Mouse (Mus musculus): ENCODE measurements around the gene Ahrr. TPM values are rescaled to one million over a fixed set of nuclear protein-coding genes. Genes with fewer than 3 reads are reported as not detected.

The Ahrr gene
- polyA plus RNA-seq, 1 experiment from 2014 or later, result 1.2 TPM

GRCm38 (mm10) chr13:74196451-74196850 lies 95.7 kb downstream of the Ahrr start:
- Histone ChIP-seq H3K36me3 (ENCODE audit: control insufficient read depth, insufficient read depth) (peaks cover 18% of the 10 kb centered on the region), H3K4me2 (ENCODE audit: low read length) (no peak overlapping the region), H3K27ac (ENCODE audit: low read length) (no peak overlapping the region), H3K4me3 (replicated peaks; ENCODE audit: low read length) (no peak overlapping the region), H3K27me3 (replicated peaks; ENCODE audit: control insufficient read depth, insufficient read depth, low read length) (no peaks in the 10 kb centered on the region), H3K9me3 (ENCODE audit: control insufficient read depth, low read length) (no peaks in the 10 kb centered on the region), H3K9ac (replicated peaks; ENCODE audit: low read depth, low read length) (no peak overlapping the region), H3K4me1 (replicated peaks; ENCODE audit: control insufficient read depth, insufficient read depth, low read length) (no peaks in the 10 kb centered on the region)
- no peak for ATAC-seq
- WGBS, result 81% methylated on average over 3 of the region's 3 CpGs

GRCm38 (mm10) chr13:74192613-74193012 lies 99.5 kb downstream of the Ahrr start:
- Histone ChIP-seq H3K4me1 (replicated peaks; ENCODE audit: control insufficient read depth, insufficient read depth, low read length) (no peaks in the 10 kb centered on the region), H3K9ac (replicated peaks; ENCODE audit: low read depth, low read length) (no peak overlapping the region), H3K27me3 (replicated peaks; ENCODE audit: control insufficient read depth, insufficient read depth, low read length) (no peaks in the 10 kb centered on the region), H3K4me3 (replicated peaks; ENCODE audit: low read length) (no peak overlapping the region), H3K36me3 (ENCODE audit: control insufficient read depth, insufficient read depth) (peaks cover 21% of the 10 kb centered on the region), H3K4me2 (ENCODE audit: low read length) (no peak overlapping the region), H3K9me3 (ENCODE audit: control insufficient read depth, low read length) (no peaks in the 10 kb centered on the region), H3K27ac (ENCODE audit: low read length) (no peak overlapping the region)
- 91% methylated on average over 6 of the region's 6 CpGs for WGBS
- ATAC-seq, result 0 out of 2 replicates have a peak, but pooled peaks have one; percentile 31

DNA sequence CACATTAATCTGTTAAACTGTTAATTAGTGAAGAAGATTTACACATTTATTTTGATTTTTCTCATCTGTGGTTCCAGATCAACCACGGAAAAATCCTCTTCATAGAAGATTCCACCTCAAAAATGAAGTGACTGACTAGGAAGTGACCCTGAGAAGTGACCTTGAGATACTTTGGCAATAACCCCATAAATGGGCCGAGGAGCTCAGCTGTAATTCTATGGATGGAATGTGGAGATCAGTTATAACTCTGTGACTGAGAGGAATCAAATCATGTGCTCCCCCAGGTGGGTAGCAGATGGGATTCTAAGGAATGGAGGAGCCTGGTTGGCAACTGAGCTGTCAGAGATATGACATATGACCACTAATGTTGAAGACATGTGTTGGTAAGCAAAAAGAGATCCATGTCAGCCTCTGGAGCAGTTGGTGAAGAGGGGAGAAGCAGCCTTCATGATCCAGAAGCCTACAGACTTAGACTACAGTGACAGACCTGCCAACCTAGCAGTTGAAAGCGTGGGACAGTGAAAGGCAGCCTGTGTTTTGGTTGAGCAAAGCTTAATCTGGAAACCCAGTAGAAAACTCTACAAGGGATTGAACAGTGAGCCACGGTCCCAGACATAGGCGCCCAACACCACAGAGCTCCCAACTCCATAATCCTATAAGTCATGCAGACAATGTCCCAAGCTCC lies 109.0 kb downstream of the Ahrr start:
- no peaks in the 10 kb centered on the region for H3K9me3 ChIP-seq (ENCODE audit: control insufficient read depth, low read length)
- H3K4me1 ChIP-seq (replicated peaks; ENCODE audit: control insufficient read depth, insufficient read depth, low read length), result no peaks in the 10 kb centered on the region
- H3K4me2 ChIP-seq (ENCODE audit: low read length), result no peak overlapping the region
- no peak for ATAC-seq
- peaks cover 24% of the 10 kb centered on the region for H3K36me3 ChIP-seq (ENCODE audit: control insufficient read depth, insufficient read depth)
- 93% methylated on average over 5 of the region's 5 CpGs for WGBS
- H3K27ac ChIP-seq (ENCODE audit: low read length), result no peak overlapping the region
- H3K4me3 ChIP-seq (replicated peaks; ENCODE audit: low read length), result no peak overlapping the region
- no peaks in the 10 kb centered on the region for H3K27me3 ChIP-seq (replicated peaks; ENCODE audit: control insufficient read depth, insufficient read depth, low read length)
- no peak overlapping the region for H3K9ac ChIP-seq (replicated peaks; ENCODE audit: low read depth, low read length)

GRCm38 (mm10) chr13:74172036-74172435 lies 120.1 kb downstream of the Ahrr start:
- 88% methylated on average over 5 of the region's 5 CpGs for WGBS

GRCm38 (mm10) chr13:74169446-74170164 lies 122.5 kb downstream of the Ahrr start:
- Histone ChIP-seq H3K4me2 (ENCODE audit: low read length) (no peak overlapping the region), H3K27ac (ENCODE audit: low read length) (no peak overlapping the region), H3K36me3 (ENCODE audit: control insufficient read depth, insufficient read depth) (peaks cover 19% of the 10 kb centered on the region), H3K9me3 (ENCODE audit: control insufficient read depth, low read length) (no peaks in the 10 kb centered on the region), H3K4me3 (replicated peaks; ENCODE audit: low read length) (no peak overlapping the region), H3K4me1 (replicated peaks; ENCODE audit: control insufficient read depth, insufficient read depth, low read length) (peaks cover 5% of the 10 kb centered on the region), H3K27me3 (replicated peaks; ENCODE audit: control insufficient read depth, insufficient read depth, low read length) (no peaks in the 10 kb centered on the region), H3K9ac (replicated peaks; ENCODE audit: low read depth, low read length) (no peak overlapping the region)
- no peak for ATAC-seq
- 85% methylated on average over 10 of the region's 10 CpGs for WGBS

More at GRCm38 (mm10) chr13:74172036-74172435, 120.1 kb downstream of the Ahrr start:
- H3K4me1 ChIP-seq (replicated peaks; ENCODE audit: control insufficient read depth, insufficient read depth, low read length), result no peaks in the 10 kb centered on the region
- no peak for ATAC-seq
- H3K36me3 ChIP-seq (ENCODE audit: control insufficient read depth, insufficient read depth), result peaks cover 19% of the 10 kb centered on the region
- H3K4me3 ChIP-seq (replicated peaks; ENCODE audit: low read length), result no peak overlapping the region
- no peak overlapping the region for H3K27ac ChIP-seq (ENCODE audit: low read length)
- no peaks in the 10 kb centered on the region for H3K27me3 ChIP-seq (replicated peaks; ENCODE audit: control insufficient read depth, insufficient read depth, low read length)
- H3K4me2 ChIP-seq (ENCODE audit: low read length), result no peak overlapping the region
- H3K9me3 ChIP-seq (ENCODE audit: control insufficient read depth, low read length), result no peaks in the 10 kb centered on the region
- no peak overlapping the region for H3K9ac ChIP-seq (replicated peaks; ENCODE audit: low read depth, low read length)

DNA sequence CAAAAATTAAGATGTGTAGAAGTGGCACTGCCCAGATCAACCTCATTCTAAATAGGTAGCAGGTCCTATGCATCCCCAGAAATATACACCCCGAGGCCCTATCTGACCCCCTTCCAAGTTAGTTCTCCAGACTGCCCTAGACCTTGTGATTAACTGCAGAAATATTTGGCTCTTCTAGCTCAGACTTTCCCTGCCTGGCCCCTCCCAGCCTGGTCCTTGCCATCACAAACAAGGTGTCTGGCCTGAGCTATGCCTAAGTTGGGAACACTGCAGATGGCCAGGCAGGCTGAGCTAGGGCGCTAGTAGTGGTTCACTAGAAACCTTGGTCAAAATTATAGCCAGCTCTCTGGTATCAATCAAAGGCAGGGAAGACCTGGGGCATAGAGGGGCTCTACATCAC lies 124.6 kb downstream of the Ahrr start:
- H3K27me3 ChIP-seq (replicated peaks; ENCODE audit: control insufficient read depth, insufficient read depth, low read length), result no peaks in the 10 kb centered on the region
- H3K4me1 ChIP-seq (replicated peaks; ENCODE audit: control insufficient read depth, insufficient read depth, low read length), result peaks cover 5% of the 10 kb centered on the region
- no peak overlapping the region for H3K27ac ChIP-seq (ENCODE audit: low read length)
- 87% methylated on average over 2 of the region's 2 CpGs for WGBS
- ATAC-seq, result no peak
- H3K9ac ChIP-seq (replicated peaks; ENCODE audit: low read depth, low read length), result no peak overlapping the region
- H3K4me2 ChIP-seq (ENCODE audit: low read length), result no peak overlapping the region
- H3K4me3 ChIP-seq (replicated peaks; ENCODE audit: low read length), result no peak overlapping the region
- no peaks in the 10 kb centered on the region for H3K9me3 ChIP-seq (ENCODE audit: control insufficient read depth, low read length)
- H3K36me3 ChIP-seq (ENCODE audit: control insufficient read depth, insufficient read depth), result peaks cover 12% of the 10 kb centered on the region

DNA sequence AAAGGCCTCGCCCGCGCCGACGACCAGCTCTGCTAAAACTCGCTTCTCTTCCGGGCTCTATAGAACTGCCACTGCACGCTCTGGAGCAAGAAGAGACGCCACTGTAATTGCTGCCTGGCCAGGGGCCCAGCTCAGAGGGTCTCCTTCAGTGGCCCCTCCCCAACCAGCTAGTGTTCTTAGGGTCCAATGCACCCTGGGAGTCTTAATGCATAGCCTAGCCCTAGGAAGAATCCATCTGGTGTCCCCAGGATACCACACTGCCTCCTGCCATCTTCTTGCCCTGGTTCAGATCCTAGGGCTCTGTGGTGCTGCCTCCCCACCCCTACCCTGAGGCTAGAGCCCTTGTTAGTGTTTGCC lies 125.1 kb downstream of the Ahrr start:
- 7% methylated on average over 9 of the region's 9 CpGs for WGBS
- peak overlapping the region; percentile 66 for H3K9ac ChIP-seq (replicated peaks; ENCODE audit: low read depth, low read length)
- ATAC-seq, result peak; percentile 67

DNA sequence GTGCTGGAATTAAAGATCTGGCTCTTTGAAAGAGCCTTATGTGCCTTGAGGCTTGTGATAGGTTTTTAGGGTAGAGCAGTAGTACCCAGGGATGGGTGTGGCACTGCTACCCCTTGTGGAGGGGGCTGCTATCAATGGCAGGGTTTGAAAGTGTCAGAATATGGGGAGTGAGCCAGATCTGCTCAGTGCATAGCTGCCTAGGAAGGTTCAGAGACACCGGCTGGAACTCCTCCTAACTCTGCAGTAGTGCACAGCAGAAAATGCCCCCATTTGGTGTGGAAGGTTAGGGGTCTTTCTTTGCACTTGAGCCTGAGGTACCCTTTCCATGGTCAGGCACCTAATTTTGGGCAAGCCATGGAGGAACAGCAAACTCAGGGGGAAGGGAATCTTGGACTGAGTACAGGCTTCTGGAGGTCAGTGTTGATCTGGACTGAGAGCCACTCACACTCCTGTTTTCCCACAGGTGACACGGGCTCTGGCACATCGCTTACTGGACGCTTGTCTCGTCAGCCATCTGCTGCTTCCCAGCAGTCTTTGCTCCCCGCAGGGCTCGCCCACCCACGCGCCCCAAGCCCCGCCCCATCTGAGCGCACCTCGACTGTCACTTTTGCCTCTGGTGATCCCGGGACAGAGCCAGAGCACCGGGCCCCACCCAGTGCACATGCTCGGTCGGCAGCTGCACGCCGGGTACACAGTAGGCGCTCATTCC lies 125.6 kb downstream of the Ahrr start:
- Histone ChIP-seq H3K4me2 (ENCODE audit: low read length) (peak overlapping the region; percentile 68), H3K36me3 (ENCODE audit: control insufficient read depth, insufficient read depth) (peaks cover 8% of the 10 kb centered on the region), H3K9ac (replicated peaks; ENCODE audit: low read depth, low read length) (peak overlapping the region; percentile 66), H3K27ac (ENCODE audit: low read length) (no peak overlapping the region), H3K4me1 (replicated peaks; ENCODE audit: control insufficient read depth, insufficient read depth, low read length) (peaks cover 5% of the 10 kb centered on the region), H3K9me3 (ENCODE audit: control insufficient read depth, low read length) (no peaks in the 10 kb centered on the region), H3K27me3 (replicated peaks; ENCODE audit: control insufficient read depth, insufficient read depth, low read length) (no peaks in the 10 kb centered on the region), H3K4me3 (replicated peaks; ENCODE audit: low read length) (peak overlapping the region; percentile 60)
- WGBS, result 9% methylated on average over 19 of the region's 19 CpGs
- peak; percentile 89 for ATAC-seq

More for the DNA sequence above, 125.1 kb downstream of the Ahrr start:
- Histone ChIP-seq H3K27me3 (replicated peaks; ENCODE audit: control insufficient read depth, insufficient read depth, low read length) (no peaks in the 10 kb centered on the region), H3K4me3 (replicated peaks; ENCODE audit: low read length) (peak overlapping the region; percentile 60), H3K4me2 (ENCODE audit: low read length) (peak overlapping the region; percentile 68), H3K9me3 (ENCODE audit: control insufficient read depth, low read length) (no peaks in the 10 kb centered on the region), H3K4me1 (replicated peaks; ENCODE audit: control insufficient read depth, insufficient read depth, low read length) (peaks cover 5% of the 10 kb centered on the region), H3K36me3 (ENCODE audit: control insufficient read depth, insufficient read depth) (peaks cover 11% of the 10 kb centered on the region), H3K27ac (ENCODE audit: low read length) (no peak overlapping the region)

Data from forebrain, embryonic 16.5 days (tissue).